Mouse (Mus musculus) frontal cortex, adult 2 months (tissue): Measurements from ENCODE around the gene Slc46a1. TPM values are rescaled to one million over a fixed set of nuclear protein-coding genes. Genes with fewer than 3 reads are reported as not detected.

Experiments
- DNase-seq, 2 experiments: peaks; one replicate each; pipeline ENCODE4 v3.0.0; 2022; ENCODE audit warnings: low spot score in 1 of 2; ENCODE audit errors: extremely low spot score in 1 of 2
- polyA plus RNA-seq: library from polyadenylated mRNA; depleted of rRNA; stranded (reverse); fragments of >200 nt; gene quantifications from 2 replicates; pipeline ENCODE4 v1.2.3, GENCODE M21; 2012

Slc46a1 gene
- polyA plus RNA-seq, 1 experiment, result 14.4 TPM

DNA sequence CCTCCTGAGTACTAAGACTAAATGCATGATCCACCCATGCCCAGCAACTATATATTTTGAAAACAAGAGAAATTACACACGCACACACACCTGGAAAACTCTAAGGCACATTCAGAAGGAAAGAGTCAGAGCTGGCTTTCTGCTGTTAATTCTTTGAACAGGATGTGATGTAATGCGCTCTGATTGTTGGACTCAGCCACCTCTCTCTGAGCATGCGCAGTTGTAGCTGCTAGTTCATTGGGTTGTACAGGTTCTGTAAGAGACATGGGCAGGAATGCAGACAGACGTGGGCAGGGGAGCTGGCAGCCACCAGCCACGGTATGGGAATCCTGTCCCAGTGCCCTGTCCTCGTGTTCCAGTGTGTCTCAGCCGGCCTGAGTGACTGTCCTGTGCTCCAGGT is 11.2 kb upstream of the Slc46a1 start:
- DNase-seq, result no peak

DNA sequence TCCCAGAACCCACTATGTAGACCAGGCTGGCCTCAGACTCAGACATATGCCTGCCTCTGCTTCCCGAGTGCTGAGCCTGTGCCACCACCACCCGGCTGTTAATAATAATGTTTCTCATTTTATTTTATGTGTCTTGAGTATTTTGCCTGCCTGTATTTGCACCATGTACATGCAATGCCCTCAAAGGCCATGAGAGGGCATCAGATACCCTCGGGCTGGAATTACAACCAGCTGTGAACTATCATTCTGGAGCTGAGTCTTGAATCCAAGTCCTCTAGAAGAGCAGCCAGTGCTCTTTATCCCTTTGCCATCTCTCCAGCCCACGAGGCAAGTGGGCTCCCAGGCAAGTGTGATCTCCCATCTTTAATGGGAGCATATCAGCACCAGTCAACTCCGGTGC is 10.2 kb upstream of the Slc46a1 start:
- peak in 1 of 2 experiments; percentile 46 for DNase-seq

DNA sequence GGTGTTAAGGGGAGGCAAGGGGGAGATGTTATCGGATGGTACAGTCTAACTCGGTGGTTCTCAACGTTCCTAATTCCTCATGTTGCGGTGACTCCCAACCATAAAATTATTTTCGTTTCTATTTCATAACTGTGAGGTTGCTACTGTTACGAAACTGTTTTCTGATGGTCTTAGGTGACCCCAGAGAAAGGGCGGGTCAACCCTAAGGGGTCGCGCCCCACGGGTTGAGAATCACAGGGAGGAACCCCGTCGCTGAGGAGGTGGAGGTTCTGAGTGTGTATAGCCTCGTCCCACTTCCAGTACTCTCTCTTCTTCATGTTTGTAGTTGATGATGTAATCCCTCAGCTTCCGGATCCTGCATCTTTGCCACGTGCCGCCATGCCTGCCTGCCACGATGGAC is 6.8 kb upstream of the Slc46a1 start:
- DNase-seq, result no peak

DNA sequence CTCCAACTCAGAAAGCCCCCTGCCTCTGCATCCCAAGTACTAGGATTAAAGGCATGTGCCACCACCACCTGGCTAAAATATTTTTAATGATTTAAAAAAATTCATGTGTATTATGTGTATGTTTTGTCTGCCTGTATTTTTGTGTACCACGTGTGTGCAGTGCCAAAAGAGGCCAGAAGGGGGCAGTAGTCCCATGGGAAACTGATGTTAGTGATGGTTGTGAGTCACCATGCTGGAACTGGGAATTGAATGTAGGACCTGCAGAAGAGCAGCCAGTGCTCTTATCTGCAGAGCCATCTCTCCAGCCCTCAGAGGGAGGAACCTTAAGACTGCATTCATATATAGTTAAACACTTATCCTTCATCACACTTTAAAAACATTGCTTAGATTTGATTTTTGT is 3.6 kb upstream of the Slc46a1 start:
- DNase-seq, result no peak

DNA sequence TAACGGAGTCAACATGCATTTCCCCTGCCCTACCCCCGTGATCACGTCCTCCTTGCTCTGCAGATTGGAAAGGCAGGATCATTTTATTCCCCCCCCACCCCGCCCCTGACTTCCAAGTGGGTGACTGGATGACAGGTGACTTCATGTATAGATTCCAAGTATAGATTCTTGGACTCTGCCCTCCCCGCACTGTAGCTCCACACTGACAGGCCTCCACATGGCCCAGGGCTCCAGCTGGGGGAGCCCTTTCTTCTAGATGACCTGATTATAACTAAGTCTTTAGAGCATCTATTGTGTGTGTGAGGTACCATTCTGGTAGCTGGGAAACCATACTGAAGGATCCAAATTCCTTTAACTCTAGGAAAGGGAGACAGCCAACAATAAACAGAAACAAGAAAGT is 2.8 kb upstream of the Slc46a1 start:
- no peak for DNase-seq

DNA sequence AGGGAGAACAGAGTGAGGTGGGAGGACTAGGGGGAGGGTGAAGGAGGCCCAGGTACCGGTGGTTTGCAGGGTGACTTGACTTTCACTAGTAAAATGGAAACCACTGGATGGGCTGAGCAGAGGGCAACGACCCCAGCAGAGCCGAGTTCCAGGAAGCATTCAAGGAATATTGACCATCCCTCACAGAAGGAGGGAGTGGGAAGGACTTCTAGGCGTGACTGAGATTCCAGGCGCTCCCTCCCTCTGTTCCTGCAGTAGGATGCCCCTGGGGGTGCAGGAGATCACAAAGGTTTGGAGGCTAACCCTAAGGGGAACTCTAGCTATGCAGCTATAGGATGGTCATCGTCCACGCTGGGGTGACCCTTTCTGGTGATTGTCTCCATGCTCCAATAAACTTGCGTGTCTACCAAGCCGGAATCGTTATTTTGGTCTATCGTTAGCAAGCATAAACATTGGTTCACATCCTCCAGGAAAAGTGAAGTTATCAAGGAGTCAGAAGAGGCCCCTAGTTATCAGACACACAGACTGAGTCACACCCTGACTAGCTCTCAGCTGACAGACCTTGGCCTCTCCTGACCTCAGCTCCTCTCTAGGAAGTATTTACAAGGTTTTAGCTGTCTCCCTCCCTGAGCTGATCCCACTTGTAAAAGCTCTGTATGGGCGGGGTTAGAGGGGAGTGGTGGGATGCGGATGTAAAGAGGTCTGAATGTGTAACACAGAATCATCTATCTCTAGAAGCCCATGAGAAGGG is 2.0 kb upstream of the Slc46a1 start:
- DNase-seq, result no peak

DNA sequence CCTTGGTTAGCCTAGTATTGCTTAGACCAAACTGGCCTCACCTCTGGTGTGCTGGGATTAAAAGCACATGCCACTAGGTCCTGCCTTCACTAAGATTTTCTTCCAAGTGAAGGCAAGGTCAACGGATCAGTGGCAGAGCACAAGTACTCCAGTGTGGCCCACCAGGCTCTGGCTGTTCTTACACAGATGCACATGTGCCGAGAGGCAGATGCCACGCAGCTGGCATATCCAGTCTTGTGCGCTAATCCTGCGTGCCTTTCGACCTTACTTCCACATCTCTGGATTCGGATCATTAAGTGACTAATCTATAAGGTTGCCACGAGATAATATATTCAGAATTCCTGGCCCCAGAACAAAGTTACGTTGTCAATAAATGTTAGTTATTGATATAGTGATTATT is 381 bp upstream of the Slc46a1 start:
- DNase-seq, result no peak

DNA sequence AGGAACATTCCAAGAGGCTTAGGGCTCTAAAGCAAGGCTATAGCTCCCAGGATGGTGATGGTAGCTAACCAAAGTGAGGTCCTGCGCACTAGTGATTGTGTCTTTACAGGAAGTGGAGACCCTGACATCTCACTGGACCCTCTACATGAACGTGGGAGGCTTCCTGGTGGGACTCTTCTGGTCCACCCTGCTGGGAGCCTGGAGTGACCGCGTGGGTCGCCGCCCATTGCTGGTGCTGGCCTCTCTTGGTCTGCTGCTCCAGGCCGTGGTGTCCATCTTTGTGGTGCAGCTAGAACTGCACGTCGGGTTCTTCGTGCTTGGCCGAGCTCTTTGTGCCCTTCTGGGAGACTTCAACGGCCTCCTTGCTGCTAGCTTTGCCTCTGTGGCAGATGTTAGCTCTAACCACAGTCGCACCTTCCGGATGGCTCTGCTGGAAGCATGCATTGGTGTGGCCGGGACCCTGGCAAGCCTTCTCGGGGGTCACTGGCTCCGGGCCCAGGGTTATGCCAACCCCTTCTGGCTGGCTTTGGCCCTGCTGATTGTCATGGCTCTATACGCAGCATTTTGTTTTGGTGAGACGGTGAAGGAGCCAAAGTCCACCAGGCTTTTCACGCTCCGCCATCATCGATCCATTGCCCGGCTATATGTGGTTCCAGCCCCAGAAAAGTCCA is 880 bp downstream of the Slc46a1 start:
- DNase-seq, result no peak

DNA sequence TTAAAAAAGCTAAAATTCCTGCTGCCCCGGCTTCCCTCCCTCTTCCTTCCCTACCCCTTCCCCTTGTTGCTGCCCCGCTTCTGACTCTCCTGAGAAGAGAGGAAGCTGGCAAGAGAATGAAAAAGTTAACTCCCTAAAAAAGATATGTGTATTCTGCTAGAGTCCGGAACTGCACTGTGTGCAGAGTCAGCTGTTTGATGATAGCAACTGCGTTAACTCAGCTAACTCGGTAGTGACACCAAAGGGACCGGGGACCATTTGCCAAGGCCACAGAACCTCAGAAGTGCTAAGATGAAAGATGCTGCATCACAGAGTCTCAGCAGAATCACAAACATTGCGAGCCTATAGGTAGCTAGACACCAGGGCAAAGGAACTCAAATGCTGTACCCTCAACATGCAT is 2.0 kb downstream of the Slc46a1 start:
- no peak for DNase-seq

DNA sequence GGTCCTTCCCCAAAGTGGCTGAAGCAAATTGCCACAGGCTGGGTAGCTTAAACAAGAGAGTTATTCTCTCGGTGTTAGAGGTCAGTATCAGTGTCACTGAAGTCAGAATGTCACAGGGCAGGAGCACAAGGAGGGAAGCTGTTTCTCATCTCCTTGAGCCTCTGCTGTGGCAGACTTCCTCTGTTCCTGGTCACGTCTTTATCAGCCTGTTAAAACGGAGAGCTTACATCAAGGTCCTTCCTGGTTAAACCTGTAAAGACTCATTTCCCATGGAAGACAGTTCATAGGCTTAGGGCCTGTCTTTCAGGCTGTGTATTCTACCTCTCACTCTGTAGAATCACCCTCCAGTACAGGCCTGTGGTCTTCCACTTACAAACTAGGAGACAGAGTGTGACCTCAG is 2.4 kb downstream of the Slc46a1 start:
- no peak for DNase-seq

DNA sequence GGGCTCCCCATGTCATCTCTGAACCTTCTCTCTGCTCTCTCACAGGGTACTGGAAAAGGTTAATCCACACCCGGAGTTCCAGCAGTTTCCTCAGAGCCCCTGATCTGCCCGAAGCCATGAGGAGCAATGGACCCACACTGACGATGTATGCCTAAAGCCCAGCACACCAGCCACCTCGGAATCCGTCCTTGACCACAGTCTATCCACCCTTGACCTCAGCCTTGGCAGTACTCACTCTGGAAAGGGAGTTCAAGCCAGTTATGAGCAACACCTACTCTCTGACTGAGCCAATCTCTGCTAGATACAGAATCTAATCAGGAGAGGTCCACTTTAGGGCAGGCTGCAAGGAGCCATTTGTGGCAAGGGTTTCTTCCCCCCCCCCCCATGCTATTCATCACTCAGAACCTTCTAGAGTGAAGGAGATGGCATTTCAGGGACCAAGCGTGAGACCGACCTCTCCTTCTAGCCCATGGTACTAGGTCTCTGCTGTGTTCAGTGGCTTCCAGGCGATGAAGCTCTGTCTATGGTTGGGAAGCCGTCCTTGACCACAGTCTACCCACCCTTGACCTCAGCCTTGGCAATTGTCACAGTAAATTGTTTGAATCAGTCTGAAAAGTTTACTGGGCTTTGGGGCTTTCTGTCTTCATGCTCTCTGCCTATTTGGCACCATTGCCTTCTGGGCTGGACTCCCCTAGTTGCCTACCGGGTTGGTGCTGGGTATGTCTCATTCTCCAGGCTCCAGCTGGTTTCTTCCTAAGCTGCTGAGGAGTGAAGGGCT is 6.0 kb downstream of the Slc46a1 start:
- DNase-seq, result no peak

DNA sequence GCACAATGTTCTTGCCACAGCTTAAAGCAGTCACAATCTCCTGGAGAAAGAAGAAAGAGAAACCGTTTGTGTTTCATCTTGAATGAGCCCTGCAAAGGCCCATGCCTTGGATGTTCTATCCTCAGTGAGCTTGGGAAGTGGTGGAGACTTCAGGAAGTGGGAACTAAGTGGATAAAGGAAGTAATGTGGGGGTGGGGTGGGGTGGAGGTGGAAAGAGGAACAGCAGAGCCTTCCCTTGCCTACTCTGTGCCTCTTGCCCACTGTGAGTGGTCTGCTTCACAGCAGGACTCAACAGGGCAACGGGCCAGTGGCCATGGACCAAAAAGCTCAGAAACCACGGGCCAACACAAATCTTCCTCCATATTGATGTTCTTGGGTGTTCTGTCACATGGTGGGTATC is 9.8 kb downstream of the Slc46a1 start:
- DNase-seq, result no peak

DNA sequence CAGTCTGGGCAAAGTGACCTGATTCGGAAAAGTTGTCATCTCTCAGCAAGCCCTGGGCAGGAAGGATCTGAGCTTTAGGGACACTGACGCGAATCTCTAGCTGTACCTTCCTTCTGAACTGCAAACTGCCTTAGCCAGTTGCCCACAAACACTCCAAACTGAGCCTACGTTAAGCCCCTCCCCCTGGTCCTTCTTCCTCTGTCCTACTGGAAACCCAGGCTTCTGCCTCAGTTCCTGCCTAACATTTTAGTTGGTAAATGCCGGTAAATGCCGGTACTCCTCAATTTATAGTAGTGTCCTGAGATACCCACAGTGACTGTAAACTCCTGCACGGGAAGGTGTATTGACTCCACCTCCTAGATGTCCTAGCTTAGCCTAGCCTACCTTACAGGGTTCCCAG is 18.1 kb downstream of the Slc46a1 start:
- DNase-seq, result no peak

DNA sequence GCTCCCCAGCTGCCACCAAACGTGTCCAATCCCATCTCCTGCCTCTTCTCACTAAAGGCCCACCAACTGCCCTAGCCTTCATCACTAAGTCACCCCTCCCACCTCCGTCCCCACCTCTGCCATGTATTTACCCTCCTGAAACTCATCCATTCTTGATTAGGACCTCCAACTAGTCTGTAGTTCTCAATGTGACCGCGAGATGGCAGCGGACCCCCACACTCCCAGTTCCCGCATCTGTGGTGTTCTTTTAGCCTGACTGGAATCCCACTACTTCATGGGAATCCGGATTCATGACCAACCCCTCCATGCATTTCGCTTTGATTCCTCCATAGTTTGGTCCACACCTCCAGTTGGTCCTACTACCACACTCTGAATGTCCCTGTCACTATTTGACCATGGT is 22.7 kb downstream of the Slc46a1 start:
- peak in 1 of 2 experiments; percentile 86 for DNase-seq

DNA sequence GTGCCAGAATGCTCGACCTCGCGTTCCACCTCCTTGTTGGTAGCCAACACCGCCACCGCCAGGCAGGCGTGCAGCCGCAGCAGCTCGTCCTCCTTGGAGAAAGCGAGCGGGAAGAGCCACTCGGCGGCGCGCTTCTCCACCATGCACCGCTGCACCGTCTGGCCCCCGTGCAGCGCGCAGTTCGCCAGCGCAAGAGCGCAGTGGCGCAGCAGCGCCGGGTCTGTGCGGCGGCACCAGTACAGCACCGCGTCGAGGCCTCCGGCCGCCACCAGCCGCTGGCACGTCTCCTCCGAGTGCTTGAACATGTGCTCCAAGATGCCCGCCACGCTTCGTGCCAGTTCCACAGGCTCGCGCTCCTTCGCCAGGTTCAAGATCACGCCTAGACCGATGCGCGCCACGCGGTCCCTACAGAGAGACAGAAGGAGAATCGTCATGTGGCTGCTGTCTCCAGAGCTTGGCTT is 25.3 kb downstream of the Slc46a1 start:
- peak in 1 of 2 experiments; percentile 62 for DNase-seq

DNA sequence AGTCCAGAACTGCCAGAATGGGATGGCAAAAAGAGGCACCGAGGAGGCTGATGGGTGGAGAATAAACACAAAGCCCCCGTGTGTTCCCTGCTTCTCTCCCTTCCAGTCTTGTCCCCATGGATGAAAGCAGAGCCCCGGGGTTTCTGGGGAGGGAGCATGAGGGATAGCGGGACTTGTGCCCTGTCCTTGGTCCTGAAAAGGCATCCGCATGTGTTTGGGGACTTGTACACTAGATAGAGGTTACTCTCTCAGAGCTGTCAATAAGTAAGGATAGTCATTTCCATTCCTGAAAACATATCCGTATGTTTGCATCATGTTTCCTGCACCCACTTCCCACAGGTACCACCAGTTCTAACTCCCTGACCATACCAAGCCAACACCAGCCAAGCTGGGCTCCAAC is 30.4 kb downstream of the Slc46a1 start:
- DNase-seq, result no peak

DNA sequence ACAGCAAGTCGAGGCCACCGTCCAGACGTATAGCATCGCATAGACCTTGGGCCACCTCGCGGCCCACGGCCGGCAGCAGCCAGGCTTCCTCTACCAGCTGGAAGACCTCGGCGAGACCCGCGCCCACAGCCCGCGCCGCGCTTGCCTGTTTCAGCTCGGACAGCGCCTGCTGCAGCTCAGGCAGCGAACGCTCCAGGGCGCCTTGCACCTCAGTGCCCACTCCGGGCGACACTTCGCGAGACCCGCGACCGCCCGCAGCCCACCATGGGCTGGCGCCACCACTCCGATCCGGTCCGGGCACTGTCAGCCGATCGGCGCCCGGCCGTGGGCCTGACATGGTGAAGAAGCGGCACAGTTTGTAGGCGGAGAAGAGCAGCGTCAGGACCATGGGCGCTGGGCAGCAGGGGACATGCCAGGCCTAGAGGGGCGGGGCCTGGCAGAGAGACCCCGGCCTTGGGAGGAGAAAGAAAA is 31.6 kb downstream of the Slc46a1 start:
- peak in 1 of 2 experiments; percentile 38 for DNase-seq

DNA sequence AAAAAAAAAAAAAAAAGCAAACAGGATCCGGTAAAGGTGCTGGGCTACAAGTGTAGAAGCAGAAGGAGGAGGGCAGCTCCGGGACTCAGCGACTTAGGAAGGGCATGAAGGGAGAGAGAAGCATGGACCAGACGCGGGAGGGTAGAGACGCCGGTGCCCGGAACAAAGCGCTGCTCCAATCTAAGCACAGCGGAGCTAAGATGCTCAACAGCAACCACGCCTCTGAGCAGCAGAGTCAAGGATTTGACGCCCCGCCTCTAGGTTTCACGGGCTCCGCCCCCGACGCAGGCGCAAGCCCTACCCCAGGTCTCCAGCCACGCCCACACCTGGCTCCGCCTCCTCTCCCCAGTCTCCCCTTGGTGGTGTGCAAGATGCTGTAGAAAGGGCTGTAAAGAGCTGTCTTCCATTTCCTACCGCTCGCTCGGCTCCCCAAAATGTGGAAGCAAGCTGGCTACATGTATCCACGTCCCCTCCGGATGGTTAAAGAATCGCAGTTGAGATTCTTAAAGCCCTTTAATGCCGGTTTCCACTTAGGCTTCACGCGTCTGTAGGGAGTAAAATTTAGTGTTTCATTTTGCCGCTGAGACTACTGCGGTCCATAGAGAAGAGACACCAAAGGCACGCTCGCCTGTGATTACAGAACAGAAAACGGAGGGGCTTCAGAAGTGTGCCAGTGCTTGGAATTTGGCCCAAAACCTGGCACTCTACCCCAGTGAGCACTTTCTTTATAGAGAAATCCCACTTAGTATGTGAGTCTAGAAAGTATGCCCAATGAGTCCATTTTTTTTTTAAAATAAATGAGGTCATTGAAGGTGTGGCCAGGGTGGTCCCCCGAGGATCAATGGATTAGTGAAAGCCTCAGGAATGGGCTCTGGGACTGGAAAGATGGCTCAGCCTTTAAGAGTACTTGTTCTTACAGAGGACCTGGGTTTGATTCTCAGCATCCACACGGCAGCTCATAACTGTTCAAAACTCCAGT is 32.3 kb downstream of the Slc46a1 start, which contains the start of gene Sarm1:
TSS of gene Sarm1 (minus strand) at position 211 of the 979 bp plus-strand sequence.
- DNase-seq, result peak; percentile 93 to 97

DNA sequence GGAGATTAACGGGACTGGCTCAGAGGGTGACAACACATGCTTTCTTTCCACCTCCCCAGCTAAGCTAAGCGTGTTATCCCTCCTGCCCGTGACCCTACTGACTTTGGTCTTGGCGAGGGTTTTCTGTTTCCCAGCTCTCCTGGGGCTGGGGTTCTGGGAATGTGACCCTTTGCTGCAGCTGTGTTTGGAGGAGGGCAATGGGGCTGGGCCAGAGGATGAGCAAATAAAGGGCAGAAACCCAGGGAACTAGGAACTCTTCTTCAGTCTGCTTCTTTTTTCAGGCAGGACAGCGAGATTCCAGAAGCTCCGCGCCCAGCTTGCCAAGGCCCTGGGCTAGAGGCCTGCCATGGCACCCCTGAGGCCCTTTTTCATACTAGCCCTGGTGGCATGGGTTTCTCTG is 33.5 kb downstream of the Slc46a1 start, which contains the start of gene Vtn:
TSS of gene Vtn (plus strand) at position 88 of the 400 bp plus-strand sequence.
- DNase-seq, result no peak

DNA sequence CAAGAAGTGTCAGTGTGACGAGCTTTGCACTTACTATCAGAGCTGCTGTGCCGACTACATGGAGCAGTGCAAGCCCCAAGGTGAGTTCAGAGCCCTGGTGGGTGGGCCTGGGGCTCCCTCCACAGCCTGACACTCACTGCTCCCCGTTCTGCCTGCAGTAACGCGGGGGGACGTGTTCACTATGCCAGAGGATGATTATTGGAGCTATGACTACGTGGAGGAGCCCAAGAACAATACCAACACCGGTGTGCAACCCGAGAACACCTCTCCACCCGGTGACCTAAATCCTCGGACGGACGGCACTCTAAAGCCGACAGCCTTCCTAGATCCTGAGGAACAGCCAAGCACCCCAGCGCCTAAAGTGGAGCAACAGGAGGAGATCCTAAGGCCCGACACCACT is 34.0 kb downstream of the Slc46a1 start:
- DNase-seq, result no peak
